Mouse (Mus musculus): Measurements from ENCODE around the gene Rad51b. TPM values are rescaled to one million over a fixed set of nuclear protein-coding genes. Genes with fewer than 3 reads are reported as not detected.
A peak's percentile ranks its signal among the peaks of the same experiment; 100 is the strongest.

The Rad51b gene
- polyA plus RNA-seq, 1 experiment from 2014 or later = 7.8 TPM

DNA sequence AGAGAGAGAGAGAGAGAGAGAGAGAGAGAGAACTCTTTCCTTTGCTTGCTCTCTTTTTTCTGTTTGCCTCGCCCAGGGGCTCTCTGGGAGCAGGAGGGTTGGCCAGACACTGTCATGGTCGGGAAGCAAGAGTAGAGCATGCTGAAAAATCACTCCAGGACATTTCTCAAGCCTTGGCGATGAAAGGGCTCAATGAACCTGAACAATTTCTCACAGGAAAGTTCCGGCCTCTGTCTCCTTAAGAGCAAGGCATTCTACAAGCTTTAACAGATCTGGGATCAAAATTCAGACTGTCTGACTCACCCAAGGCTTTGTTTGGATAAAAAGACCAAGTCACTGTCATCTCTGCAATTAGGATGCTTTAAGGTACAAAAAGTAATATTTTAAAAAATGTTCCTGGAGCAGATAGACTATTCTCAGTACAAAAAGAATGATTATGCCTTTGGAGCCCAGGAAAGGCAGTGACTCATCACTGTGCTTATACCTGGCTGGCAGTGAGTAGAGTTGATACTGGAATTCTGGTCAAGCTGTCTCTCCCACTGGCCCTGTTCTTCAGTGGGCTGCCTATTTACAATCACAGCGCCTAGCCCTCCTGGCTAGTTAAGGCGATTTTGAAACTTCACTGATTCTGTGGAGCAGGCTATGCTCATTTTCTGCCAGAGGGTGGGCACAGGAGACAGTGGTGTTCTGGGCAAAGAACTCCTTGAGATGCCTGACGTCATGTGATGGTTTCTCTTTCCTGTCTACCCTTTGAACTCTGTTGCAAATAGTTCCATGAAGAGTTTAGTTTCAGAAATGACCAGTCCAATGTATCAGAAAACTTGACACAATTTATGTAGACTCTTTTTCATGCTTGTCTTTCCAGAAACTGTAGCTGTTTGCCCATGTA, 352.0 kb downstream of the Rad51b start:
- Histone ChIP-seq H3K9ac (ENCODE audit: low read length) (no peak overlapping the region), H3K4me1 (ENCODE audit: control insufficient read depth, insufficient read depth, low read length) (peaks cover 18% of the 10 kb centered on the region), H3K4me3 (replicated peaks; ENCODE audit: low read length) (no peak overlapping the region), H3K4me2 (ENCODE audit: low read depth, low read length) (no peak overlapping the region), H3K9me3 (replicated peaks; ENCODE audit: control insufficient read depth, low read length) (no peaks in the 10 kb centered on the region), H3K27me3 (ENCODE audit: control insufficient read depth, insufficient read depth, low read length) (no peaks in the 10 kb centered on the region), H3K27ac (ENCODE audit: low read length) (peak overlapping the region; percentile 82), H3K36me3 (ENCODE audit: control insufficient read depth, insufficient read depth, low read length) (no peaks in the 10 kb centered on the region)
- no peak for ATAC-seq (ENCODE audit: insufficient read depth, low FRiP score)
- WGBS = 52% methylated on average over 7 of the region's 7 CpGs

GRCm38 (mm10) chr12:79649796-79650195, 352.7 kb downstream of the Rad51b start:
- Histone ChIP-seq H3K27me3 (ENCODE audit: control insufficient read depth, insufficient read depth, low read length) (no peaks in the 10 kb centered on the region), H3K9ac (ENCODE audit: low read length) (no peak overlapping the region), H3K4me3 (replicated peaks; ENCODE audit: low read length) (no peak overlapping the region), H3K9me3 (replicated peaks; ENCODE audit: control insufficient read depth, low read length) (no peaks in the 10 kb centered on the region), H3K4me1 (ENCODE audit: control insufficient read depth, insufficient read depth, low read length) (peaks cover 18% of the 10 kb centered on the region), H3K27ac (ENCODE audit: low read length) (peak overlapping the region; percentile 82; the same call in 1 of the 2 replicates), H3K36me3 (ENCODE audit: control insufficient read depth, insufficient read depth, low read length) (no peaks in the 10 kb centered on the region), H3K4me2 (ENCODE audit: low read depth, low read length) (no peak overlapping the region)
- ATAC-seq (ENCODE audit: insufficient read depth, low FRiP score) = no peak

GRCm38 (mm10) chr12:79655138-79655537, 358.1 kb downstream of the Rad51b start:
- Histone ChIP-seq H3K4me2 (ENCODE audit: low read depth, low read length) (no peak overlapping the region), H3K9ac (ENCODE audit: low read length) (no peak overlapping the region), H3K27ac (ENCODE audit: low read length) (no peak overlapping the region), H3K27me3 (ENCODE audit: control insufficient read depth, insufficient read depth, low read length) (no peaks in the 10 kb centered on the region), H3K4me1 (ENCODE audit: control insufficient read depth, insufficient read depth, low read length) (no peaks in the 10 kb centered on the region), H3K36me3 (ENCODE audit: control insufficient read depth, insufficient read depth, low read length) (no peaks in the 10 kb centered on the region), H3K9me3 (replicated peaks; ENCODE audit: control insufficient read depth, low read length) (no peaks in the 10 kb centered on the region), H3K4me3 (replicated peaks; ENCODE audit: low read length) (no peak overlapping the region)
- 95% methylated on average over 5 of the region's 5 CpGs for WGBS
- no peak for ATAC-seq (ENCODE audit: insufficient read depth, low FRiP score)

DNA sequence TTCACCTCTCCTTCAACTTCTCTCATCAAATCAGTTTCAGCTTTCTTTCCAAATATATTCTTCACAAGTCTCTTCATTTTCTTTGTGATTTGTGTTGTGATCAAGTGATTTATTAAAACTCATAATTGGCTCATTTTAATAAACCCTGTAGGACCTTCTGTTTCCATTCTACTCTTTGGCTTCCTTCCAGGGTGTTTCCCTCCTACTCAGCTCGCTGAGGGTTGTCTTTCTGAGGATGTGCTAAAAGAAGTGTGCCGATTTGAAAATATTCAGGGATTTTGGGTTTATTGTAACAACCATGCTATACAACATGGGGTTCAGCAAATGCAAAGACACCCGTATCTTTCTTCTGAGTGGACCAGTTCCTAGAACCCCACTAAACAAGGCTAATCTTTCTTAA, 361.8 kb downstream of the Rad51b start:
- Histone ChIP-seq H3K27ac (ENCODE audit: low read length) (no peak overlapping the region), H3K9ac (ENCODE audit: low read length) (no peak overlapping the region), H3K36me3 (ENCODE audit: control insufficient read depth, insufficient read depth, low read length) (no peaks in the 10 kb centered on the region), H3K4me1 (ENCODE audit: control insufficient read depth, insufficient read depth, low read length) (peaks cover 21% of the 10 kb centered on the region), H3K4me3 (replicated peaks; ENCODE audit: low read length) (no peak overlapping the region), H3K9me3 (replicated peaks; ENCODE audit: control insufficient read depth, low read length) (no peaks in the 10 kb centered on the region), H3K4me2 (ENCODE audit: low read depth, low read length) (no peak overlapping the region), H3K27me3 (ENCODE audit: control insufficient read depth, insufficient read depth, low read length) (no peaks in the 10 kb centered on the region)
- 60% methylated on average over 3 of the region's 3 CpGs for WGBS
- ATAC-seq (ENCODE audit: insufficient read depth, low FRiP score) = no peak

DNA sequence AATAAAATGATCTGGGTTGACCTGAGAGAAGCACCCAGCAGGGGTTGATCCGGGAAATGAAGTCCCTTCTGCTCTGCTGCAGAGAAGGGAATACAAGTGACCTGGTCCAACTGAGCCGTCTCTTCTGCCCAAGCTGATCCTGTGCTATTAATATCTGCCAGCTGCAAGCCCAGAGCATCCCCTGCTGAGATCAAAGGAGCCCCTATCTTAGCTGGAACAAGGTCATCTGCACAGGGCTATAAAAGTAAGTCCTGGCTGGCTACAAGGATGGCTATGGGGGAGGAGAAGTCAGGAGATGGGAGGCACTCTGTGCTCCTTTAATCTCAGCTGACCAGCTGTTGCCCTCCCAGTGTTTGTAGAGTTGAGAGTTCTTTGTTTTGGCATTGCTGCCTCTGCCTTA, 364.2 kb downstream of the Rad51b start:
- Histone ChIP-seq H3K4me2 (ENCODE audit: low read depth, low read length) (no peak overlapping the region), H3K4me1 (ENCODE audit: control insufficient read depth, insufficient read depth, low read length) (peaks cover 26% of the 10 kb centered on the region), H3K27me3 (ENCODE audit: control insufficient read depth, insufficient read depth, low read length) (no peaks in the 10 kb centered on the region), H3K4me3 (replicated peaks; ENCODE audit: low read length) (no peak overlapping the region), H3K27ac (ENCODE audit: low read length) (0 out of 2 replicates have a peak overlapping the region, but pooled peaks have one; percentile 1), H3K9me3 (replicated peaks; ENCODE audit: control insufficient read depth, low read length) (no peaks in the 10 kb centered on the region), H3K9ac (ENCODE audit: low read length) (no peak overlapping the region), H3K36me3 (ENCODE audit: control insufficient read depth, insufficient read depth, low read length) (no peaks in the 10 kb centered on the region)
- WGBS = 29% methylated on average over 2 of the region's 2 CpGs
- ATAC-seq (ENCODE audit: insufficient read depth, low FRiP score) = no peak

DNA sequence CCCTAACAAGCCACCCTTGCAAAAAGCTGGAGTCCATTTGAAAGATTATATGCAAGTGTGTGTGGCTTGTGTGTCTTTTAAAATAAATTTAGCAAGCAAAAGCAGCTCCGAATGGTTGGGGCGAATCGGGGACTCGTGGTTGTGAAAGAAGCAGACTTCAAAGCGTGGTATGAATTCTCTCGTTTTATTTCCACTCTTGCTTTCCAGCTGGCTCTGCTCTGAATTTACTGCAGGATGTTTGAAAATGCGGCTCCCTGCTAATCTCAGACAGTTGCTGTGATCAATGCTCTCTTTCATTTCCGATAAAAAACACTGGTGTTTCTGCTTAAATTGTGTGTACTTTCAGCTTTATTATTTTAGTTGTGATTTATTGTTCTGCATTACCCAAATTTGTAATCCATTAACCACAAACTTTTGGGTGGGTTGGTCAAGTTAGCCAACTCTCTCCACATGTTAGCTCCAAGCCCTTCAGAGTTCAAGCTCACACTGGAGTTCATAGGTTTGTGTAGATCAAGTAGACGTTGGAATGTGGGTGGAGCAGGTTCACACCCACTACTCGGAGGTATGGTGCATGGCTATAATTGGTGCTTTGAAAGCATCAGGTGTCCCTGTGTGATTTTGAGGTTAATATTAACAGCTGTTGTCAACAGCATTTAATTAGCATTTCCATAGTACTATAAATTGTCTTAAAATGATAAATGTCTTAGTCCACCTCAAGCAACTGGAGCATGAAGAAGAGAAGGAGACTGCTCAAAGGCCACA, 366.2 kb downstream of the Rad51b start:
- Histone ChIP-seq H3K9me3 (replicated peaks; ENCODE audit: control insufficient read depth, low read length) (no peaks in the 10 kb centered on the region), H3K27me3 (ENCODE audit: control insufficient read depth, insufficient read depth, low read length) (no peaks in the 10 kb centered on the region), H3K4me1 (ENCODE audit: control insufficient read depth, insufficient read depth, low read length) (peaks cover 26% of the 10 kb centered on the region), H3K27ac (ENCODE audit: low read length) (peak overlapping the region; percentile 78), H3K9ac (ENCODE audit: low read length) (0 out of 2 replicates have a peak overlapping the region, but pooled peaks have one; percentile 9), H3K4me3 (replicated peaks; ENCODE audit: low read length) (no peak overlapping the region), H3K36me3 (ENCODE audit: control insufficient read depth, insufficient read depth, low read length) (no peaks in the 10 kb centered on the region), H3K4me2 (ENCODE audit: low read depth, low read length) (peak overlapping the region; percentile 3; the same call in 1 of the 2 replicates)
- peak; percentile 82; the same call in 1 of the 2 replicates for ATAC-seq (ENCODE audit: insufficient read depth, low FRiP score)
- 17% methylated on average over 10 of the region's 10 CpGs for WGBS

GRCm38 (mm10) chr12:79663893-79664574, 367.0 kb downstream of the Rad51b start:
- Histone ChIP-seq H3K4me1 (ENCODE audit: control insufficient read depth, insufficient read depth, low read length) (peaks cover 26% of the 10 kb centered on the region), H3K27me3 (ENCODE audit: control insufficient read depth, insufficient read depth, low read length) (no peaks in the 10 kb centered on the region), H3K4me2 (ENCODE audit: low read depth, low read length) (no peak overlapping the region), H3K4me3 (replicated peaks; ENCODE audit: low read length) (no peak overlapping the region), H3K9ac (ENCODE audit: low read length) (no peak overlapping the region), H3K36me3 (ENCODE audit: control insufficient read depth, insufficient read depth, low read length) (no peaks in the 10 kb centered on the region), H3K27ac (ENCODE audit: low read length) (peak overlapping the region; percentile 78), H3K9me3 (replicated peaks; ENCODE audit: control insufficient read depth, low read length) (no peaks in the 10 kb centered on the region)
- ATAC-seq (ENCODE audit: insufficient read depth, low FRiP score) = no peak
- 54% methylated on average over 7 of the region's 7 CpGs for WGBS

GRCm38 (mm10) chr12:79674846-79675439, 377.9 kb downstream of the Rad51b start:
- Histone ChIP-seq H3K4me1 (ENCODE audit: control insufficient read depth, insufficient read depth, low read length) (peaks cover 39% of the 10 kb centered on the region), H3K9ac (ENCODE audit: low read length) (0 out of 2 replicates have a peak overlapping the region, but pooled peaks have one; percentile 21), H3K4me2 (ENCODE audit: low read depth, low read length) (peak overlapping the region; percentile 39), H3K27ac (ENCODE audit: low read length) (peak overlapping the region; percentile 94), H3K4me3 (replicated peaks; ENCODE audit: low read length) (no peak overlapping the region), H3K36me3 (ENCODE audit: control insufficient read depth, insufficient read depth, low read length) (no peaks in the 10 kb centered on the region), H3K27me3 (ENCODE audit: control insufficient read depth, insufficient read depth, low read length) (no peaks in the 10 kb centered on the region), H3K9me3 (replicated peaks; ENCODE audit: control insufficient read depth, low read length) (no peaks in the 10 kb centered on the region)
- WGBS = 35% methylated on average over 11 of the region's 11 CpGs
- ATAC-seq (ENCODE audit: insufficient read depth, low FRiP score) = peak; percentile 84
